Comparison of ENCODE assay signal across 9 mouse cellular contexts in the genomic region with DNA sequence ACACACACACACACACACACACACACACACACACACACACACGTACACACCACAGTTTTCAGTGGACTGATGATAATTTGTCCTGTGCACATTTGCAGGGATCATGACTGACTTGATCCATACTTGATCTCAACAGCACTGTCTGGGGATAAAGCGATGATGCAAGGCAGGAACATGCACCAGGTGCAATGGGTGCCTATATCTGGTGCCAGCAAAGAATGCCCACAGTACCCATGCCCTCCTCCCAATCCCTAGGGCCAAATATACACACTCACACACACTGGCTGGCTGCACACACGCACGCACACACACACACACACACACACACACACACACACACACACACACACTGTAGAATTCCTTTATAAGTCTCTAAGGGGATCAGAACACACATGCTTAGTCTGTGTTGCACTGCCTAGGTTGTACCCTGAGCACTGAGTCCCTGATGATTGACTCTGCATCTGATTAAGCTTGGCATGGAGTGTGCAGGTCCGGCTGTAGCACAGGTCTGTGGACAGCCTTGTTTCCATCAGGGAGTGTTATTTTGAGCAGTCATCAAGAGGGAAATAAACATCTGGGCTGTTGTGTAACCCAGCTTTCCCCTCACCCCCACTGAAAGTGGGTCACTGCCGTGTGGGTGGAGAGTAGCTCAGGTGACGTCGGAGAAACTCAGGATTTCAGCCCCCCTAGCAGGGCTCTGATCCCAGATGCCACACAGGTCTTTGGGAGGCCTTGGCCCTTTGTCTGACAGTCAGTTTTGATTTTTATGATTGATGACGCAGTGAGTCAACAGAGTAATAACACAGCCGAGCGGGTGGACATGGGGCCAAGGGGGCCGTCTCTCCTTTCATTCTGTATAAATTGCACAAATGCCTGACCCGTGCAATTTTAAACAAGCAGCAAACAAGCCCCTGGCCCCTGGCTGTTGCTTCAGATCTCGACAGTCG.
DNase-seq lines count a peak whose midpoint lies in the region; ATAC-seq lines count a peak whose summit lies in the region.
"Had no signal": no experiment of that assay in that cellular context is flagged by ENCODE, and none has a peak within 500 bp of the region (broad histone marks: within the 10 kb centered on the region; RNA-seq: fewer than 3 reads in every experiment).

No protein-coding gene starts in this region.

- no peak overlapping the region for H3K4me2 ChIP-seq in kidney, embryonic 15.5 days
- H3K4me2 ChIP-seq in embryonic facial prominence, embryonic 13.5 days, result 0 out of 2 replicates have a peak overlapping the region, but pooled peaks have one; percentile 0

- ATAC-seq in kidney, embryonic 15.5 days (replicated peaks; ENCODE audit: low FRiP score), result no peak
- ATAC-seq in embryonic facial prominence, embryonic 13.5 days (ENCODE audit: insufficient number of reproducible peaks, insufficient read depth, low FRiP score, low TSS enrichment, low read depth), result peak; percentile 61; the same call in 1 of the 2 replicates

- H3K9ac ChIP-seq in kidney, embryonic 15.5 days, result no peak overlapping the region
- no peak overlapping the region for H3K9ac ChIP-seq in embryonic facial prominence, embryonic 13.5 days

- peak; percentile 31 for DNase-seq in kidney, adult 18-20 months
- peak; percentile 9 to 57 for DNase-seq in kidney, postnatal 25 days
- DNase-seq in skeletal muscle tissue, adult 2 months (ENCODE audit: low read depth, low spot score), result peak; percentile 4
- no peak for DNase-seq in adipocyte (ENCODE audit: low spot score)
- DNase-seq in frontal cortex, postnatal 36 days (ENCODE audit: low spot score in 2 of 2), result no peak
- no peak for DNase-seq in natural killer cell, adult 2 months (ENCODE audit: low spot score in 2 of 2)
- DNase-seq: gastrocnemius, postnatal 25 days had no signal

- no peaks in the 10 kb centered on the region for H3K36me3 ChIP-seq in kidney, embryonic 15.5 days
- no peaks in the 10 kb centered on the region for H3K36me3 ChIP-seq in embryonic facial prominence, embryonic 13.5 days

- no peak overlapping the region for H3K4me3 ChIP-seq in kidney, embryonic 15.5 days (replicated peaks)
- no peak overlapping the region for H3K4me3 ChIP-seq in embryonic facial prominence, embryonic 13.5 days

- H3K27ac ChIP-seq in kidney, embryonic 15.5 days, result no peak overlapping the region
- H3K27ac ChIP-seq in embryonic facial prominence, embryonic 13.5 days, result no peak overlapping the region

- WGBS in kidney, embryonic 15.5 days, result 42% methylated on average over 15 of the region's 15 CpGs
- 34% methylated on average over 15 of the region's 15 CpGs for WGBS in embryonic facial prominence, embryonic 13.5 days

- peaks cover 15% of the 10 kb centered on the region for H3K4me1 ChIP-seq in kidney, embryonic 15.5 days
- 0 out of 2 replicates have a peak, but pooled peaks cover 2% of the 10 kb centered on the region for H3K4me1 ChIP-seq in embryonic facial prominence, embryonic 13.5 days

- no peaks in the 10 kb centered on the region for H3K9me3 ChIP-seq in kidney, embryonic 15.5 days (replicated peaks)
- no peaks in the 10 kb centered on the region for H3K9me3 ChIP-seq in embryonic facial prominence, embryonic 13.5 days

- no peaks in the 10 kb centered on the region for H3K27me3 ChIP-seq in kidney, embryonic 15.5 days
- no peaks in the 10 kb centered on the region for H3K27me3 ChIP-seq in embryonic facial prominence, embryonic 13.5 days

Comparison
In these comparisons a context has a peak if more than half of its experiments do, and no peak if none do; other contexts are left out.
1. DNase-seq: peak in kidney, adult 18-20 months (single experiment), kidney, postnatal 25 days (2 of 2) and skeletal muscle tissue, adult 2 months (single experiment); none in adipocyte (single experiment), frontal cortex, postnatal 36 days (0 of 2) and natural killer cell, adult 2 months (0 of 2).